Mouse (Mus musculus) olfactory bulb, adult 2 months (tissue): ENCODE measurements around the gene Nek9.

Experiments
- CTCF ChIP-seq: fragments of 200-500 bp; IDR thresholded peaks from 2 replicates; pipeline ENCODE4 v1.5.1; 2012; ENCODE audit warnings: low read depth, mild to moderate bottlenecking, low read length, moderate library complexity; ENCODE audit not compliant: insufficient read depth
- POLR2A ChIP-seq: fragments of 200-500 bp; IDR thresholded peaks from 2 replicates; pipeline ENCODE4 v1.6.1; 2012; ENCODE audit warnings: mild to moderate bottlenecking, low read depth, low read length, moderate library complexity; ENCODE audit not compliant: insufficient read depth

GRCm38 (mm10) chr12:85284996-85285395 lies 54.2 kb downstream of the Nek9 start:
- TF ChIP-seq CTCF: no peak
- TF ChIP-seq POLR2A: no peak
